Mouse (Mus musculus): Measurements from ENCODE around the gene Cyp2d11.
A peak's percentile ranks its signal among the peaks of the same experiment; 100 is the strongest.

Cyp2d11 gene

DNA sequence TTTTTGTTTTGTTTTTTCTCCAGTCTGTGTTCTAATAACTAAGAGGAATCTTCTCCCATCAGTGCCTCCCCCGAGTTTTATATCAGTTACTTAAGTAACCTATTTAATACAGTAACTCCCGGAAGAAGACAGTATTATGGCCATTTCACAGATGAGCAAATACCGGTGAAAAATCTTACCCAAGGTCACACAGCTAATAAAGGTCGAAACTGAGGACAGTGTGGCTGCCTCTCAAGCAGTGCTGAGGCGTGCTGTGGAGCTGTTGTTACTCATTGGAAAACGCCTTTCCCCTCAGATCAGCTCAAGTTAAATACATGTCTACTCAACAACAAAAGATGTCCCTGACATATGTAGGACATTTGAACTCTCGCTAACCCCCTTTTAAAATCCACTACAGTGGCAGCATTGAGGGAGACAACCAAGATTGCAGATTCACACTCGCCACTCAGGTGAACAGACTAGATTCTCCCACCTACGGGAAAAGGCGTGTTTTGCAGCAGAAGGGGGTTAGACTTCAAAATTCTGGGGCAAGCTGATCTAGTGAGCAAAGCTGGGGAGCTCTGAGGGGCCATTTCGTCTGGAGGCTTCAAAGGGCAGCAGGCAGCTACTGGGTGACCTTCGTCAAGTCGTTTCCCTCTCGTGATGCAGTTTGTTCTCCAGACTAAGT, 40.6 kb downstream of the Cyp2d11 start:
- DNase-seq (ENCODE audit: low read depth, low spot score): no peak

DNA sequence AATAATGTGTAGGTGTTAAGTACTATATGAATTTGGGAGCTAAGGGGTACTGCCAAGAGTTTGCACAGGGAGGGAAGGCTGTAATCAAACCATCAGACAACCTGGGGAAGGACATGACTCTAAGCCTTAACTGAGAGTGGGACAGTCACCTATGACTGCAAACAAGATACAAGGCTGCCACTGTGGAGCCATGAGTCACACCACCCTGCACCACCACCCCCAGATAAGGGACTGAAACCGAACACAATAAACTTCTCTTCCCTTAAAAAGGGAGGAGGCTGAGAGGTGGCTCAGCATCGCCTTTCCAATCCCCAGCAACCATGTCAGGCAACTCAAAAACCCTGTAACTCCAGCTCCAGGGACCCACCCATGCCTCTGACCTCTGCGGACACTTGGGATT, 42.3 kb downstream of the Cyp2d11 start:
- DNase-seq (ENCODE audit: low read depth, low spot score): no peak

DNA sequence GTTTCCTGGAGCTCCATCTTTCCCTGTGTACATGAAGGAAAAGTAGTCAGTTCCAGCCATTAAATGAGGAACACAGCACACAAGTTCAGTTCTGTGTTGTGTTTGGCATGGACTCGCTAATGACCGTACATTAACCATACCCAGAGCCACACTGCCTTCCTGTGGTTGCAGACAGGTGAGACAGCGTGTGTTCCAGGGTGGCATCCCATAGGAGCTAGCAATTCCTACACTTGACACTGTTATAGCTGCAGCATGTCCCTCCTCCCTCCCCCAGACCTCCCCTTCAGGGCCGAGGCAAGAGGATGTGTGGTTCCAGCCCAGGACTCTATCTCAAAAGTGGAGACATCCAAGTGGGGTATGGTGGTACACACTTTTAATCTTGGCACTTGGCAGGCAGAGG, 43.5 kb downstream of the Cyp2d11 start:
- DNase-seq (ENCODE audit: low read depth, low spot score): no peak

DNA sequence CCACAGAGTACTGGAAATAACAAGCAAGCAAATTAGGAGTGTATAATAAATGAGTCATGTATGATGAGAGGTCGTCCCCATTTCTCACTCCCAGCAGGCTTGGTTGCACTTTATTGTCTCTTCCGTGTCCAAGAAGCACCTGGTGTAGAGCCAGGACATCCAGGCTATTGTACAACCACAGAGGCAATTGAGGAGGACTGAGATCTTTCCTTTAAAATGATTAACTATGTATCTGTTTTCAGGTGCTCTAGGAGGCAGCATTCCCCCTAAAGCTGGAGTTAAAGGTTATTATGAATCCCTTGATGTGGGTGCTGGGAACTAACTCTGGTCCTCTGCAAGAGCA, 44.9 kb downstream of the Cyp2d11 start:
- no peak for DNase-seq (ENCODE audit: low read depth, low spot score)

DNA sequence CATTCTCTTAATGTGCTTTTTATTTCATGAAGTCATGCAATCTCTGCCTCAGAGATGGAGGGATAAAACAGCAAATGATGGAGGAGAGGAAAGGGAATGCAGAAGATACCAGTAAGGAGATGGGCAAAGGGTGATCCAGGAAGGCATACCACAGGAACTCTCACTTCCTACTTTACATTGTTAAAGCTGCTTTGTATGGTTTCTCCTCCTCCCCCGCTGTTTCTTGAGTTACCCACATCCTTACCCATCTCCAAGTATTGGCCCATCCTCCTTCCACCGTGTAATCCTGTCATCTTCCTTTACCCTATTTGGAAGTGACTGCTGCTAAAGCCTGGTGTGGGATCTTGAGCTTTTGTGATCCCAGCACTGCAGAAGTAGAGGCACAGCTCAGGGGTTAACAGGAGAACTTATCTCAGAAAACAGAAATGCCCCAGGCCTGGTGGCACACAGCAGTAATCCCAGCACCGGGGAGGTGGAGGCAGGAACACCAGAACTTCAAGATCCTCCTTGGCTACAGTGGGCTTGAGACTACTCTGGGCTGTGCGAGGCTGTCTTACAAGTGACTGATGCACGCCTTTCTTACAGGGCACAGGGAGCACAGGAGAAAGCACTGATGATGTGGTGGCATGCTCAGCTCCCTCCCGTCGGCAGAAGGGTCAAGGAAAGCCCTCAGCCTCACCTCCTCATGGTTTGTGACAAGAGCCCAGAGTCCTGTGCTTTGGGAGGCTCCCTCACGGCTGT, 45.4 kb downstream of the Cyp2d11 start:
- no peak for DNase-seq (ENCODE audit: low read depth, low spot score)

DNA sequence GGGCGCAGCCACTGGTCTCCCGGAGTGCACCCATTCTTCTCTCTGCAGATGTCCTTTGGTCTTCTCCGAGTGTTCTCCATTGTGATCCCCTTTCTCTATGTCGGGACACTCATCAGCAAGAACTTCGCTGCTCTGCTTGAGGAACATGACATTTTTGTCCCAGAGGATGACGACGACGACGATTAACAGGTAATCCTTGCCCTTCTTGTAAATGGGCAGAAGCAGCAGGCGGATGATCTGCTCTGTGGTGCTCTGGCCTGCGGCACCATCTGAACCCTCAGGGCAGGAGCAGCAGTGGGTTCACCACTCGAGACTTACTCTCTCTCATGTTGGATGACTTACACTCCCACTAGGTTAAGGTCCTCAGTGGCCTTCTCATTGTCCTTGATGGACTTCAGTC, 46.0 kb downstream of the Cyp2d11 start:
- DNase-seq (ENCODE audit: low read depth, low spot score): no peak

DNA sequence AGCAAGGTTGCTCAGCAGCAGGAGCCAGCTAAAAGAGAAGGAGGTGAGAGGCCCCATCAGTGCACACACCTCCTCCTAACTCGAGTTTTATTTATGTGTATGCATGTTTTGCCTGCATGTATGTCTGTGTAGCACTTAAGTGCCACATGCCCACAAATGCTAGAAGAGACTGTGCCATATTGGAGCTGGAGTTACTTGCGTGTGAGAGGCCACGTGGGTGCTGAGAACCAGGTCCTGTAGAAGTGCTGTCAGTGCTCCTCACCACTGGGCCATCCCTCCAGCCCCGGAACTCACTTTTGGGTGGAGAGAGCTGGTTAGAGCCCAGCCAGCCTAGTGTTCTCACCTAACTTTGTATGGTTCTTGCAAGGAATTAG, 46.5 kb downstream of the Cyp2d11 start:
- DNase-seq (ENCODE audit: low read depth, low spot score): no peak

DNA sequence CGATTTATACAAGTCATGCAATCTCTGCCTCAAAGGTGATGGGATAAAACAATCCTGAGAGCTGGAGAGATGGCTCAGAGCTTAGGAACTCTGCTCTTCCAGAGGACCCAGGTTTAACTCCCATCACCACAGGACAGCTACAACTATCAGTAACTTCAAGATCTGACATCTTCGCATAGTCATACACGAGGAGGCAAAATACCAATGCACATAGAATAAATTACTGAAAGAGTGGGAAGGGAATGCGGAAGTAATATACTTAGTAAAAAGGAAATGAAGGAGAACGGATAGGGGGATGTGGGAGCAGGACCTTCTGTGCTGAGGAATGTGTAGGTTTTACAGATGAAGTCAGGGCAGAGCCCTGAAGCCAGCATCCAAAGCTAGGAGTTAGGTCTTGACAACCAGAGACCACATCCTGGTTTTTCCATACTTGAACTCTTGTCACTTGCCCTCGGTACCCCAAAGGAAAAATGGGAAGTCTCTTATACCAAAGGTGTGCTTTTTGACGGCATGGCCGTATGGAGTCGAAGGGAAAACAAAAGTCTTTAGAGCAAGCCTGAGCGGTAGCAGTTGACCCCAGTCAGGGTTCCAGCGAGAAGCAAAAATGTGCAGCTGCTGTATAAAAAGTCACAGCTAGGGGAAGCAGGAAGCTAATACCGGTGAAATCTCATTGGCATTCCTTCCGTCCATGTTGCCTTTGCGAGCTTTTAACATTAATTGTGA, 47.1 kb downstream of the Cyp2d11 start:
- DNase-seq (ENCODE audit: low read depth, low spot score): no peak

DNA sequence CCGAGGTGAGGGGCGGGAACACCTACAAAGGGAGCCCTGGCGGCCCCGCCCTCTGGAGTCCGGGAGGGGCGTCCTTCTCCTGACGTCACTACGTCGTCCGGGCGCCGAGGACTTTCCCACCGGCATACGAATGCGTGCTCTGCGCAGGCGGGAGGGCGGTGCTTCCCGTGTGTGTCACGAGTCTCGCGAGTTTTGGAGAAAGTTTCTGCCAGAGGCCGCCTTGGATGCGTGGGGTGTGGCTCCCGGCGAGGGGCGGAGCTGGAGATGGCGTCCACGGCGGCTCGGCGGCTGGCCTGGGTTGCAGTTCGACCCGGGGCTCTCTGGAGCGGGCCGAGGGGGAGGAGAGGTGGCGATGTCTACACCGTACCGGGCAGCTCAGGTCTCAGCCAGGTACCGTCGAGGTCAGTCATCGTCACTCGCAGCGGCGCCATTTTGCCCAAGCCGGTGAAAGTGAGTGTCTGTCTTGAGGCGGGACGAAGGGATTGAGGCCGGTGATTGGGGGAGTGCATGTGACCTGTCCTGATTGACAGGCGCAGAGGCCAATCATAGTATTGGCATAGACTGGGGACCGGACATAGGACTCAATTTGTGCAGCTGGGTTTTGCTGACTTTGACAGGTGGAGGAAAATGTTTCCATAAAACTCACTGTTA, 47.9 kb downstream of the Cyp2d11 start:
- peak; percentile 95 for DNase-seq (ENCODE audit: low read depth, low spot score)

DNA sequence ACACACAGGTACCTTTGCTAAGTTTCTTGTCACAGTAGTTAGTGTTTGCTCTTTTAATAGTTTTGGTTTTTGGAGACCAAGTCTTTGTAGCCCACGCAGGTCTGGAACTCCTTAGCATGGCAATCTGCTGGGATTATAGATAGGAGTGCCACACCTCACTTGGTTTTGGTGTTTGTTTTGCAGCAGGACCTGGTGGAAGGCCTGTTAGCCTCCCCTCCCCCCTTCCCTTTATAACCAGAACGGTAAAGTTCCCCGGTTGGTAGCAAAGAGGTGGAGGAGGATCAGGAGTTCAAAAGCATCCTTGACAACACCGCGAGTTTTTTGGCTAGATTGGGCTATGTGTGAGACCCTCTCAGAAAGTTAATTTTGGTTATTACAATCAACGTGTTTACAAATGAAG, 48.9 kb downstream of the Cyp2d11 start:
- DNase-seq (ENCODE audit: low read depth, low spot score): no peak

DNA sequence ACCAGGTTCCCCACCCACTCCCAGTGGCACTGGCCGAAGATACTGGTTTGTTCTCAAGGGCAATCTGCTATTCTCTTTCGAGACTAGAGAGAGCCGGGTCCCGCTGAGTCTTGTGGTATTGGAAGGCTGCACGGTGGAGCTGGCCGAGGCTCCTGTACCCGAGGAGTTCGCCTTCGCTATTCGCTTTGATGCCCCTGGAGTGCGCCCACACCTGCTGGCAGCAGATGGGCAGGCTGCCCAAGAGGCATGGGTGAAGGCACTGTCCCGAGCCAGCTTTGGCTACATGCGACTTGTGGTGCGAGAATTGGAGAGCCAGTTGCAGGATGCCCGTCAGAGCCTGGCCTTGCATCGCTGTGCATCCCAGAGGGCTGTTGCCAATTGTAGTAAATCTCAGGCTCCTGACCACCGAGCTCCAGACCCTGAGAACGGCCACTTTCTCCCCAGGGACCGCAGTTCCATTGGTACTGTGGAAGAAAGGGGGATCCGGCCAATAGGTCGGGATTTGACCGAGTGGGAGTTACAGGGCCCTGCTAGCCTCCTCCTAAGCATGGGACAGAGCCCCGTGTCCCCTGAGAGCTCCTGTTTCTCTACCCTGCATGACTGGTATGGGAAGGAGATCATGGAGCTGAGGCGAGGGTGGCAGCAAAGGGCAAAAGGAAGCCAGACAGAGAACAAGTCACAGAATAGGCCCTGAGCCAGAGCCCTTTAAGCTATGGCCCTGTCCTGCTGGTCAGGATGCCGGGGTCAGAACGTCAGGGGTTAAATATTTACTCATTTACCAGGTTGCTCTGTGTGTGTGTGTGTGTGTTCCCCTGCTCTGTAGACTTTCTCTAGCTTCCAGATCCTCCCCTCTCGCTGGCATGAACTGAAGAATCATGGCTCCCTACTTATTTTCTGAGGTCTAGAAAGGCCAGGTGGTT, 50.2 kb downstream of the Cyp2d11 start:
- no peak for DNase-seq (ENCODE audit: low read depth, low spot score)

DNA sequence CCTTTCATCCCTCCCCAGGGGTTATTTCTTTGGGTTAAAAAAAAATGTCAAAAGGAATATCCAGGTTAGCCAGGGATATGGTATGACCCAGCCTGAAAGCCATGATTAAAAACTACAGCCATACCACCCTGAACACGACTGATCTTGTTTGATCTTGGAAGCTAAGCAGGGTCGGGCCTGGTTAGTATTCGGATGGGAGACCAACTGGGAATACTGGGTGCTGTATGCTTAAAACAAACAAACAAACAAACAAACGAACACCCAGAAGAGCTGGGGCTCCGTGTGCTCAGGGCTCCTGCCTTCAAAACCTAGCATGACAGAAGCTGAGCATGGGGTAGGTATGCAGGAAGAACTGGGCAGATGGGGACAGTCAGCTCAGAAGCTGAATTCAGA, 51.3 kb downstream of the Cyp2d11 start:
- DNase-seq (ENCODE audit: low read depth, low spot score): no peak

DNA sequence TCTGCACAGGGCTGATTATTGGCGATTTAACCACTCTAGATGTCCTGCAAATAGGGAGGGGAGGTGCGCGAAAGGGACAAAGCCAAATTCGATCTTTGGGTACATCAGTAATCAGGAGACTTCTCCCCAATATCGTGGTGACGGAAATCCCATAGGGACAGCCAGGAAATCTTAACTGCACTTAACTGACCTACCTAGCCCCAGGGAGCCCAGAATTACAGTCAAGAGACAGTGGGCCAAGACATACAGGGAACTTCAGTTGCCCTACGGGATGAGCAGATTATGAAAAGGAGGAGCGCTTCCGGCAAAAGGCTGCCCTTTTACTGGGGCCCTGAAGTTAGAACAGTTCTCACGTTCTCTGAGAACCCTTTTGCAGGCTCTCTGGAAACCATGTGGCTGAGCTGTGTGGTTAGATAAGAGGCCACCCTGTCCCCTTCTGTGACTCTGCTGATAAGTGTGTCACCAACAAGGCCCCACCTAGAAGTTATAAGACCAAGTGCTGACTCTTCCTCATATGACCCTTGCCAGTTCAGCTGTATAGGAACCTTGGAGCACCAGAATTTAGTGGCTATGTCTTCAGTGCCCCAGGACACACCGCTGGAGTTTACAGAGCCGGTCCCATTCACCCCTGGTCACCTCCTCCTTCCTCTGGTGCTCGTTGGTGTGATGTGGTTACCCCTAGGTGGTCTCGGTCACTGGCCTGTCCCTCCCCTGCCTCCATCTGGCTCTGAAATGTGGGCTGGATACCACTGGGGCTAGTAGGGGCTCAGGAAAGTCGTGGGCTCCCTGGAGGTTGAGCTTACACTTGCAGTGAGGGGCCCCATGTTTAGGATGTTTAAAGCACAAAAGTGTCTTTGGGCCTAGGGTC, 51.9 kb downstream of the Cyp2d11 start:
- DNase-seq (ENCODE audit: low read depth, low spot score): no peak

DNA sequence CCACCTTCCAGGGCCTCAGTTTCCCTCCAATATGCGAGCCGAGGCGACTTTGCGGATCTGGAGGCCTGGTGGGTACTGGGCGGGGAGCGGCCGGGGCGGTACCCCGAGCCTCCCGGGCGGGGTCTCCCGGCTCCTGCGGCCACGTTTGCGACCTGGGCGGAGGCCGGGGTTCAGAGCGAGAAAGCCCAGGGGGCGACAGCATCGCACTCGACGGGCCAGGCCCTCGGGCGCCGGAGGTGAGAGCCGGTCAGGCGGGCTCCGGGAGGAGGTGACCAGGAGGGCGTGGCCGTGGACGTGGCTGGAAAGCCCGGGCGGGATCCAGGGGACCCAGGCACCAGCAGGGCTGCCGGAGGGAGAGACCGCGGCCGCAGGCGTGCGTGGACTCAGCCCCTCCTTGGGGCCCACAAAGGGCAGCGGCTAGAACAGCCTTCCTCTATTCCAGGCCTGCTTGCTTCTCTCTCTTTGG, 52.8 kb downstream of the Cyp2d11 start:
- no peak for DNase-seq (ENCODE audit: low read depth, low spot score)

DNA sequence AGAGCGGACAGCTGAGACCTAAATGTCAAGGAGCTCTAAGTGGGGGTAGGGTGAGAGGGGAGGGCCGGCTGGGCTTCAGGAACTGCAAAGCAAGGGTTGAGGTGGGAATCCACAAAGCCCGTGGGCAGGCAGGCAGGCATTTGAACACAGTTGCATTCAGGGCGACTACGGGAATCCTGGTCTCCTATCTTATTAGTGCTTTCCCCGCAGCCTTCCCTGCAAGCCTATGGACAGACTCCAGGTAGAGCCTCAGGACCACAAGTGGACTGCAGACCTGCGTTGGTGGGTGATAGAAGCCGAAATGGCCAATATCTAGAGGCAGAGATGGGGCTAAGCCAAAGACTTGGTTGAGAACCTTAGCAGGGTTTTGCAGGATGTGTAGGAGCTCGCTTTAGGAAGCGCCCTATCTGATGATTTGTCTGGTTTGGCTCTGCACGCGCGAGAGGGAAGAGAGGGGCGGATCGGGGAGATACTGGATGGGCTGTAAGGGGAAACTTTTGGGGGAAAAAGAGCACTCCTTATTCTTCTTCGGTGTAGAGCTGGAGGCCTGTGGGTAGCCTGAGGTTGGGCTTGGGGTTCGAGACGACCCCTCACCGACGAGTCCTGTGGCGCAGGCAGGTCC, 53.3 kb downstream of the Cyp2d11 start:
- DNase-seq (ENCODE audit: low read depth, low spot score): no peak

DNA sequence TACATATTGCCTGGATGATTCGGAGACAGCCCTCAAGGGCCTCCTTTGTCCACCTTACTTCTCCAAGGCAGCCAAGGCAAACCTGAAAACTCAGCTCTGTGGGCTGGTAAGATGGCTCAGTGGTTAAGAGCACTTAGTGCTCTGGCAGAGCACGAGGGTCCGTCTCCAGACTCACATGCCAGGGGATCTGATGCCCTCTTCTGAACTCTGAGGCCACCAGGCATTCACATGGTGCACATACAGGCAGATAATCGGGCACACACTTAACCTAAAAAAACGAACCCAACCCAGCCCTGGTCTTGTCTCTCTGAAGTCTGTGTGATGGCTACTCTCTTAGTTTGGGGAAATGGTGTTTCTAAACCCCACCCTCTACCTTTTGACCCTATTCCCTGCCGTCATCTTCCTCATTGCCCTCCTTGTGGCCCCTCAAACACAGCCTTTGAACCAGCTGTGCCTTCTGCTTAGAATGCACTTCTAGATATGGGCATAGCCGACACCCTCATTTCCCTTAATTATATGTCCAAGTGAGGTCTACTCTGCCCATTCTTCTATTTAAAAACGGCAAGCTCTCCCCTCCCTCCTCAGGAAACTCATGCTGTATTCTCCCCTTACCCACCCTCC, 54.1 kb downstream of the Cyp2d11 start:
- DNase-seq (ENCODE audit: low read depth, low spot score): no peak

All from WW6 (cell line).